Mouse (Mus musculus): ENCODE measurements around the gene Fggy. TPM values are rescaled to one million over a fixed set of nuclear protein-coding genes. Genes with fewer than 3 reads are reported as not detected.

The Fggy gene
- total and polyA plus RNA-seq, 2 experiments, result 99.5 to 189 TPM

DNA sequence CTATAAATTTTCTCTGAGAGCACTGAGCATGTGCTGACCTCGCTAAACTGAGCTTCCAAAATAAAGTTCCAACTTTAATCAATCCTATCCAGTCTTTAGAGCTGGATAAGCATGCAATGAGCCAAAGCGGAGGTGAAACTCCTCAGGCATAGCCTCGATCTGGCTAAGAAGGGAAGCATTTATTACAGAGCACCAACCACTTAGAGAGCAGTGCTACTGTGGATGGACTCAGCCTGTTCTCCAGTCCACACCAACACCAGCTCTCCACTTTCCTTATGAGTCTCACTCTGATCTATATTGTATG lies 306.1 kb downstream of the Fggy start:
- TF ChIP-seq POLR2A (IDR thresholded peaks at IDR 0.05; ENCODE audit: extremely low read depth, insufficient read depth, low read length) (no peak), CTCF (IDR thresholded peaks at IDR 0.05; ENCODE audit: low read depth, low read length) (no peak)
- Histone ChIP-seq H3K27me3 (ENCODE audit: control insufficient read depth, insufficient read depth, low read length) (no peaks in the 10 kb centered on the region), H3K36me3 (ENCODE audit: control insufficient read depth, insufficient read depth, low read length) (peaks cover 5% of the 10 kb centered on the region), H3K27ac (replicated peaks; ENCODE audit: insufficient read depth, low read depth, low read length) (no peak overlapping the region), H3K4me3 (ENCODE audit: insufficient read depth, low read depth, low read length) (no peak overlapping the region), H3K4me1 (ENCODE audit: control insufficient read depth, insufficient read depth, low read length) (peaks cover 12% of the 10 kb centered on the region; the same call in 1 of the 2 replicates), H3K79me2 (ENCODE audit: control insufficient read depth, insufficient read depth, low read length) (no peaks in the 10 kb centered on the region), H3K9ac (ENCODE audit: low read depth, low read length) (no peak overlapping the region)
- DNase-seq (ENCODE audit: extremely low read depth, low read depth, low spot score), result no peak
- 66% methylated on average over 3 of the region's 3 CpGs for WGBS

DNA sequence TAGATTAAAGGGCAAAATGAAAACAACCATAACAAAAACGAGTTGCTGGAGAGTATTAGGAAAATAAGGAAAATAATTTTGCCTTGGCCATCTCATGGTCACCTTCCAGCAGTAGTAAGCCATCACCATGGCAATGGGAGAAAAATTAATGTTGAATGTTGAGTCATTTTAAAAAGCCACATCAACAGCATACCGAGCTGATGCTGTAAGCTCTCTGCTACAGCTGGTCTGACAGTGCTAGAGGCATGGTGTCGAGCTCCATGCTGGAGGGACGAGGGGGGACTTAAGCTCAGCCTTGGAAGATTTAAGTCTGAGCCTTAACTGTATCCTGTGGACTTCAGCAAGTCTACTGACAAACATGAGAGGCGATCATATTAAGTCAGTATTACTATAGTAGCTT lies 307.9 kb downstream of the Fggy start:
- TF ChIP-seq POLR2A (IDR thresholded peaks at IDR 0.05; ENCODE audit: extremely low read depth, insufficient read depth, low read length), result no peak
- TF ChIP-seq CTCF (IDR thresholded peaks at IDR 0.05; ENCODE audit: low read depth, low read length), result no peak
- Histone ChIP-seq H3K9ac (ENCODE audit: low read depth, low read length) (no peak overlapping the region), H3K27ac (replicated peaks; ENCODE audit: insufficient read depth, low read depth, low read length) (no peak overlapping the region), H3K36me3 (ENCODE audit: control insufficient read depth, insufficient read depth, low read length) (peaks cover 5% of the 10 kb centered on the region; the same call in 1 of the 2 replicates), H3K4me3 (ENCODE audit: insufficient read depth, low read depth, low read length) (no peak overlapping the region), H3K79me2 (ENCODE audit: control insufficient read depth, insufficient read depth, low read length) (no peaks in the 10 kb centered on the region), H3K27me3 (ENCODE audit: control insufficient read depth, insufficient read depth, low read length) (no peaks in the 10 kb centered on the region), H3K4me1 (ENCODE audit: control insufficient read depth, insufficient read depth, low read length) (peaks cover 12% of the 10 kb centered on the region; the same call in 1 of the 2 replicates)
- no peak for DNase-seq (ENCODE audit: extremely low read depth, low read depth, low spot score)
- whole genome bisulfite sequencing, result 85% methylated on average over 5 of the region's 5 CpGs

DNA sequence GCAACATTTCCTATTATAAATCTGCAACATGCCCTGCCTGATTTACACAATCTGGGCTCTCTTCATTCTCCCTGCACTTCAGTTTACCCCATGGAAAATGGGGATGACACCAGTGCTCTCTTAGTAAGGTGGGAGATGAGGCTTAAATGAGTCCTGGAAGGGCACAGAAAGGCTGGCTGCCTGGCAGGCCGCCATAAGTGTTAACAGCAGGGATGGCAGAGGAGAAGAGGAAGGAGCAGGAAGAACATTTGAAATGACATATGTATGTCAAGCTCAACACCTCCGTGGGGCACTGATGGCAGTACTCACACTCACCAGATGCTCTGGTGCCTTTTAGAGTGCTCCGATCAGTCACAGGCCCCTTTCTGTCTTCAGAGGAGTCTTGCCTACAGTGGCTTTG lies 308.6 kb downstream of the Fggy start:
- Histone ChIP-seq H3K4me1 (ENCODE audit: control insufficient read depth, insufficient read depth, low read length) (peaks cover 12% of the 10 kb centered on the region; the same call in 1 of the 2 replicates), H3K27me3 (ENCODE audit: control insufficient read depth, insufficient read depth, low read length) (no peaks in the 10 kb centered on the region), H3K27ac (replicated peaks; ENCODE audit: insufficient read depth, low read depth, low read length) (no peak overlapping the region), H3K9ac (ENCODE audit: low read depth, low read length) (no peak overlapping the region), H3K36me3 (ENCODE audit: control insufficient read depth, insufficient read depth, low read length) (peaks cover 5% of the 10 kb centered on the region; the same call in 1 of the 2 replicates), H3K4me3 (ENCODE audit: insufficient read depth, low read depth, low read length) (no peak overlapping the region), H3K79me2 (ENCODE audit: control insufficient read depth, insufficient read depth, low read length) (no peaks in the 10 kb centered on the region)
- no peak for TF ChIP-seq CTCF (IDR thresholded peaks at IDR 0.05; ENCODE audit: low read depth, low read length)
- no peak for TF ChIP-seq POLR2A (IDR thresholded peaks at IDR 0.05; ENCODE audit: extremely low read depth, insufficient read depth, low read length)
- WGBS, result 88% methylated on average over 3 of the region's 3 CpGs
- DNase-seq (ENCODE audit: extremely low read depth, low read depth, low spot score), result no peak

DNA sequence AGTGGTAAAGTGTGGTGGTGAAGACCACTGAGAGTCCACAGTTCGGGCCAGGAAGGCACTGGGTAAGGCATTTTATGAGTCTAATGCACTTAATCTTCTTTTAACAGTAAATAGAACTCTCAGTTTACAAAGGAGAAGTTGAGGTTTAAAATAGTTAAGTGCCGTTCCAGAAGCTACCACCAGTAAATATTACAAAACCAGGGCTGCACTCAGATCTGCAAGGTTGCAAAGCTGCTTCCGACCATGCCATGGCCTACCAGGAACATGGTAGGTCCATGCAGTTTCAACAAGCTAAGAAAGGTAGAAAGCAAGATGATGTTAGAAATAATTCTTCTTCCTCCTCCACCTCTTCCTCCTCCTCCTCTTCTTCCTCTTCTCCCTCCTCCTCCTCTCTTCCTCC lies 309.8 kb downstream of the Fggy start:
- H3K27me3 ChIP-seq (ENCODE audit: control insufficient read depth, insufficient read depth, low read length), result no peaks in the 10 kb centered on the region
- H3K27ac ChIP-seq (replicated peaks; ENCODE audit: insufficient read depth, low read depth, low read length), result no peak overlapping the region
- no peak for DNase-seq (ENCODE audit: extremely low read depth, low read depth, low spot score)
- TF ChIP-seq POLR2A (IDR thresholded peaks at IDR 0.05; ENCODE audit: extremely low read depth, insufficient read depth, low read length), result no peak
- no peak for TF ChIP-seq CTCF (IDR thresholded peaks at IDR 0.05; ENCODE audit: low read depth, low read length)
- no peak overlapping the region for H3K4me3 ChIP-seq (ENCODE audit: insufficient read depth, low read depth, low read length)
- no peak overlapping the region for H3K9ac ChIP-seq (ENCODE audit: low read depth, low read length)
- H3K79me2 ChIP-seq (ENCODE audit: control insufficient read depth, insufficient read depth, low read length), result no peaks in the 10 kb centered on the region
- 90% methylated on average over 3 of the region's 3 CpGs for WGBS
- peaks cover 5% of the 10 kb centered on the region; the same call in 1 of the 2 replicates for H3K36me3 ChIP-seq (ENCODE audit: control insufficient read depth, insufficient read depth, low read length)
- peaks cover 9% of the 10 kb centered on the region; the same call in 1 of the 2 replicates for H3K4me1 ChIP-seq (ENCODE audit: control insufficient read depth, insufficient read depth, low read length)

DNA sequence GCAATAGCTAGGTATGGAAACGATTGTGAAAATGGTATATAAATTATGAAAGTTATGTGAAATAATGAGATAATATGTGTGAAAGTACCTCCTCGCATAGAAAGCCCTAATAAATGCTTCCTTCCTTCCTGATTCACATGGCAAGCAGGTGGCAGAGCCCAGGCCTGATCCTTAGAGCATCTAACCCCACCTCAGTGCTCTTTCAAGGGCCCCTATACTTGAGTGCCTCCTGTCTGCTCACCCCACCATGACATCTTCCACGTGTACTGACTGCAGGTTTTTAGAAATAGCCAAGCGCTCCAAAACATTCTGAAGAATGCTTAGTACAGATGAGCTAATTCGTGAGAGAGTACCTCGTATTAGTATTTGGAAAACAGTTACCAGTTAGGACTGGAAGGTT lies 311.0 kb downstream of the Fggy start:
- Histone ChIP-seq H3K36me3 (ENCODE audit: control insufficient read depth, insufficient read depth, low read length) (peaks cover 5% of the 10 kb centered on the region), H3K4me3 (ENCODE audit: insufficient read depth, low read depth, low read length) (no peak overlapping the region), H3K27me3 (ENCODE audit: control insufficient read depth, insufficient read depth, low read length) (no peaks in the 10 kb centered on the region), H3K9ac (ENCODE audit: low read depth, low read length) (no peak overlapping the region), H3K4me1 (ENCODE audit: control insufficient read depth, insufficient read depth, low read length) (no peaks in the 10 kb centered on the region), H3K27ac (replicated peaks; ENCODE audit: insufficient read depth, low read depth, low read length) (no peak overlapping the region), H3K79me2 (ENCODE audit: control insufficient read depth, insufficient read depth, low read length) (no peaks in the 10 kb centered on the region)
- DNase-seq (ENCODE audit: extremely low read depth, low read depth, low spot score), result no peak
- TF ChIP-seq POLR2A (IDR thresholded peaks at IDR 0.05; ENCODE audit: extremely low read depth, insufficient read depth, low read length) (no peak), CTCF (IDR thresholded peaks at IDR 0.05; ENCODE audit: low read depth, low read length) (no peak)
- WGBS, result 87% methylated on average over 6 of the region's 6 CpGs

DNA sequence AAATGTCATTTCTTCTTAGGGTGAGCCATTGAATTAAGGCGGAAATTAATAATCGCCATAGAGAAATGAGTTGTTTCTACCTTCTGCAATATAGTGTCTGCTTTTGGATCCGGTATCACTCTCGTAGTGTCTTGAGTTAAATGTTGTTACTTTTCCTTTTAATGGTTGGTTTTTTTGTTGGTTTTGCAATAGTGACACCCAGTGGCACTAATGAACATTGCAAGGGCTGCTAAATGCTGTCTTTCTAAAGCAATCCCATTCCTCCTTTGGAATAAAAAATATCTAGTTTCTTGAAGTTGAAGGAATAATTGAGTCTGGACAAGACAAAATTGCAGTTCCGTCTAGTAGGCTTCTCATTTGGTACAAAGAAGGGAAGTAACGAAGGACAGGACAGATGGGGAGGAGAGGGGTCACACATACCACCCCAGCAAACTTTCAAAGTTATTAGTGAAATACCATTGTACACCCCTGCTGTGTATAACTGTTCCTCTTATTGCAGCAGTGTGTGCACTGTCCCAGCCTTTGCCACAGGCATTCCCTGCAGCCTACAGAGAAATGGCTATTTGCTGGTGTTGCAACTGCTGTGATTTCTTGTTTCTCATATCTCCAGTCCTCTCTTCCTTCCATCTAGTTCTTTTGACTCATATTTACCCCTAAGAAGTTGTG lies 314.0 kb downstream of the Fggy start:
- TF ChIP-seq CTCF (IDR thresholded peaks at IDR 0.05; ENCODE audit: low read depth, low read length), result 0 out of 2 replicates have a peak, but pooled peaks have one; percentile 11
- TF ChIP-seq POLR2A (IDR thresholded peaks at IDR 0.05; ENCODE audit: extremely low read depth, insufficient read depth, low read length), result no peak
- H3K4me1 ChIP-seq (ENCODE audit: control insufficient read depth, insufficient read depth, low read length), result no peaks in the 10 kb centered on the region
- no peaks in the 10 kb centered on the region for H3K79me2 ChIP-seq (ENCODE audit: control insufficient read depth, insufficient read depth, low read length)
- no peaks in the 10 kb centered on the region for H3K27me3 ChIP-seq (ENCODE audit: control insufficient read depth, insufficient read depth, low read length)
- peaks cover 3% of the 10 kb centered on the region; the same call in 1 of the 2 replicates for H3K36me3 ChIP-seq (ENCODE audit: control insufficient read depth, insufficient read depth, low read length)
- DNase-seq (ENCODE audit: extremely low read depth, low read depth, low spot score), result peak; percentile 21
- no peak overlapping the region for H3K27ac ChIP-seq (replicated peaks; ENCODE audit: insufficient read depth, low read depth, low read length)
- WGBS, result 41% methylated on average over 6 of the region's 6 CpGs
- no peak overlapping the region for H3K9ac ChIP-seq (ENCODE audit: low read depth, low read length)
- no peak overlapping the region for H3K4me3 ChIP-seq (ENCODE audit: insufficient read depth, low read depth, low read length)
